ENCODE assay signal across 8 mouse cellular contexts in genomic region chr11:75534286-75535033, GRCm38 (mm10). TPM values are rescaled to one million over a fixed set of nuclear protein-coding genes. Genes with fewer than 3 reads are reported as not detected.
DNase-seq lines count a peak whose midpoint lies in the region; ATAC-seq and TF ChIP-seq lines count a peak whose summit lies in the region.

No protein-coding gene starts in this region.

- H3K27ac ChIP-seq in kidney, adult 2 months (ENCODE audit: insufficient read depth, low read depth, low read length), result peak overlapping the region; percentile 91
- peak overlapping the region; percentile 96 for H3K27ac ChIP-seq in bone marrow macrophage, adult 2 months (ENCODE audit: insufficient read depth, low read depth, low read length)
- H3K27ac ChIP-seq in liver, embryonic 11.5 days (ENCODE audit: low read depth, low read length), result no peak overlapping the region

- ATAC-seq in liver, embryonic 11.5 days (replicated peaks; ENCODE audit: low FRiP score), result no peak
- no peak for ATAC-seq in CD4-positive, CD25-positive, alpha-beta regulatory T cell, adult 4 months

- DNase-seq in kidney, adult 2 months, result peak; percentile 90
- DNase-seq in kidney, postnatal 4 days, result no peak
- peak; percentile 48 to 50 for DNase-seq in cerebellum, postnatal 36 days
- DNase-seq in liver, embryonic 11.5 days (ENCODE audit: low spot score), result no peak
- no peak for DNase-seq in adrenal gland, adult 18-20 months (ENCODE audit: low spot score in 2 of 2)
- DNase-seq in right cerebral cortex, postnatal 10 days (ENCODE audit: low spot score in 2 of 2), result no peak

- peaks cover 10% of the 10 kb centered on the region for H3K4me1 ChIP-seq in kidney, adult 2 months (ENCODE audit: control insufficient read depth, insufficient read depth, low read length)
- H3K4me1 ChIP-seq in bone marrow macrophage, adult 2 months (ENCODE audit: control insufficient read depth, insufficient read depth, low read length), result peaks cover 45% of the 10 kb centered on the region
- H3K4me1 ChIP-seq in liver, embryonic 11.5 days (replicated peaks; ENCODE audit: control insufficient read depth, insufficient read depth, low read length), result peaks cover 27% of the 10 kb centered on the region

- TF ChIP-seq CTCF in kidney, adult 2 months (conservative IDR thresholded peaks at IDR 0.05; ENCODE audit: insufficient read depth, insufficient read length, low read depth, low read length), result no peak
- no peak for TF ChIP-seq CTCF in bone marrow macrophage, adult 2 months (IDR thresholded peaks at IDR 0.05; ENCODE audit: low read depth, low read length)

- peak overlapping the region; percentile 34; the same call in 1 of the 2 replicates for H3K4me2 ChIP-seq in liver, embryonic 11.5 days

- H3K27me3 ChIP-seq in kidney, adult 2 months (replicated peaks; ENCODE audit: control insufficient read depth, insufficient read depth, low read length), result no peaks in the 10 kb centered on the region
- H3K27me3 ChIP-seq in liver, embryonic 11.5 days (replicated peaks; ENCODE audit: control insufficient read depth, insufficient read depth, low read length), result no peaks in the 10 kb centered on the region

- H3K36me3 ChIP-seq in kidney, adult 2 months (ENCODE audit: control insufficient read depth, insufficient read depth, low read length), result no peaks in the 10 kb centered on the region
- H3K36me3 ChIP-seq in liver, embryonic 11.5 days (ENCODE audit: control insufficient read depth, insufficient read depth, low read length), result no peaks in the 10 kb centered on the region

- WGBS in kidney, adult 2 months, result 27% methylated on average over 4 of the region's 4 CpGs
- 53% methylated on average over 4 of the region's 4 CpGs for WGBS in liver, embryonic 11.5 days

- no peak for TF ChIP-seq POLR2A in kidney, adult 2 months (IDR thresholded peaks at IDR 0.05; ENCODE audit: low read depth, low read length)
- no peak for TF ChIP-seq POLR2A in bone marrow macrophage, adult 2 months (IDR thresholded peaks at IDR 0.05; ENCODE audit: borderline replicate concordance, low read depth, low read length)

- H3K4me3 ChIP-seq in kidney, adult 2 months (ENCODE audit: insufficient read depth, low read depth, low read length), result peak overlapping the region; percentile 12; the same call in 1 of the 2 replicates
- H3K4me3 ChIP-seq in bone marrow macrophage, adult 2 months (ENCODE audit: insufficient read depth, low read length), result peak overlapping the region; percentile 64
- H3K4me3 ChIP-seq in liver, embryonic 11.5 days (ENCODE audit: low read depth, low read length), result 0 out of 2 replicates have a peak overlapping the region, but pooled peaks have one; percentile 1

- H3K9me3 ChIP-seq in liver, embryonic 11.5 days (ENCODE audit: control insufficient read depth, low read length), result no peaks in the 10 kb centered on the region

- H3K9ac ChIP-seq in liver, embryonic 11.5 days (ENCODE audit: low read depth, low read length), result no peak overlapping the region

RNA-seq across cellular contexts. Expression of gene Slc43a2, which starts 3.0 kb away (rescaled TPM):
- polyA plus RNA-seq in kidney, adult 2 months (2012; rRNA removed), result 148 and 174 TPM in 2 replicates
- polyA plus RNA-seq in bone marrow macrophage, adult 2 months (2012; ENCODE audit: insufficient read depth, insufficient read length, missing spikeins), result 202 and 231 TPM in 2 replicates
- polyA plus RNA-seq in liver, embryonic 11.5 days (2014; fragmentation: Nextera tagmentation; extraction: Ambion mirVana), result 5.5 and 7.8 TPM in 2 replicates
- total RNA-seq in adrenal gland, adult 18-20 months (2021), result 10 to 100 TPM; 22.8 to 29.1 TPM
- polyA plus RNA-seq in CD4-positive, CD25-positive, alpha-beta regulatory T cell, adult 4 months (2017; shearing (Covaris generic)), result 10 to 100 TPM; 17.3 to 27.2 TPM

RNA-seq across cellular contexts. Expression of gene Scarf1, which starts 21.1 kb away (rescaled TPM):
- 13.3 and 17.3 TPM in 2 replicates for polyA plus RNA-seq in kidney, adult 2 months (2012; rRNA removed)
- polyA plus RNA-seq in bone marrow macrophage, adult 2 months (2012; ENCODE audit: insufficient read depth, insufficient read length, missing spikeins), result 32.8 and 33.5 TPM in 2 replicates
- polyA plus RNA-seq in liver, embryonic 11.5 days (2014; fragmentation: Nextera tagmentation; extraction: Ambion mirVana), result 7.0 and 7.8 TPM in 2 replicates
- 1 to 10 TPM; 7.5 TPM for total RNA-seq in adrenal gland, adult 18-20 months (2021)
- under 1 TPM; 0.85 to 0.91 TPM for polyA plus RNA-seq in CD4-positive, CD25-positive, alpha-beta regulatory T cell, adult 4 months (2017; shearing (Covaris generic))

RNA-seq across cellular contexts. Expression of gene Rilp, which starts 24.6 kb away (rescaled TPM):
- 19.3 and 19.8 TPM in 2 replicates for polyA plus RNA-seq in kidney, adult 2 months (2012; rRNA removed)
- polyA plus RNA-seq in bone marrow macrophage, adult 2 months (2012; ENCODE audit: insufficient read depth, insufficient read length, missing spikeins), result 12.8 and 15.9 TPM in 2 replicates
- polyA plus RNA-seq in liver, embryonic 11.5 days (2014; fragmentation: Nextera tagmentation; extraction: Ambion mirVana), result 1.2 and 1.5 TPM in 2 replicates
- total RNA-seq in adrenal gland, adult 18-20 months (2021), result 10 to 100 TPM; 11.5 to 20.8 TPM
- under 1 TPM in 1 of 2 experiments, not detected in 1; 0.56 TPM for polyA plus RNA-seq in CD4-positive, CD25-positive, alpha-beta regulatory T cell, adult 4 months (2017; shearing (Covaris generic))

RNA-seq across cellular contexts. Expression of gene Prpf8, which starts 47.8 kb away (rescaled TPM):
- polyA plus RNA-seq in kidney, adult 2 months (2012; rRNA removed), result 88.0 and 92.7 TPM in 2 replicates
- polyA plus RNA-seq in bone marrow macrophage, adult 2 months (2012; ENCODE audit: insufficient read depth, insufficient read length, missing spikeins), result 51.0 and 65.7 TPM in 2 replicates
- polyA plus RNA-seq in liver, embryonic 11.5 days (2014; fragmentation: Nextera tagmentation; extraction: Ambion mirVana), result 105 and 119 TPM in 2 replicates
- 100 to 1,000 TPM; 118 to 147 TPM for total RNA-seq in adrenal gland, adult 18-20 months (2021)
- polyA plus RNA-seq in CD4-positive, CD25-positive, alpha-beta regulatory T cell, adult 4 months (2017; shearing (Covaris generic)), result 10 to 100 TPM; 37.0 to 42.3 TPM

RNA-seq across cellular contexts. Expression of gene Pitpna, which starts 53.4 kb away (rescaled TPM):
- polyA plus RNA-seq in kidney, adult 2 months (2012; rRNA removed), result 43.8 and 60.3 TPM in 2 replicates
- polyA plus RNA-seq in bone marrow macrophage, adult 2 months (2012; ENCODE audit: insufficient read depth, insufficient read length, missing spikeins), result 512 TPM in 2 replicates
- 63.2 and 65.1 TPM in 2 replicates for polyA plus RNA-seq in liver, embryonic 11.5 days (2014; fragmentation: Nextera tagmentation; extraction: Ambion mirVana)
- total RNA-seq in adrenal gland, adult 18-20 months (2021), result 100 to 1,000 TPM; 152 to 175 TPM
- 10 to 100 TPM; 22.1 to 42.5 TPM for polyA plus RNA-seq in CD4-positive, CD25-positive, alpha-beta regulatory T cell, adult 4 months (2017; shearing (Covaris generic))

Comparison
In these comparisons a context has a peak if more than half of its experiments do, and no peak if none do; other contexts are left out.
1. DNase-seq: peak in kidney, adult 2 months (single experiment) and cerebellum, postnatal 36 days (2 of 2); none in kidney, postnatal 4 days (0 of 2), liver, embryonic 11.5 days (single experiment), adrenal gland, adult 18-20 months (0 of 2) and right cerebral cortex, postnatal 10 days (0 of 2).
2. H3K4me3 ChIP-seq: peak in every context shown above with its lines; median percentile 64 in bone marrow macrophage, adult 2 months; 12 in kidney, adult 2 months; 1 in liver, embryonic 11.5 days.